Mouse (Mus musculus) kidney, adult 2 months (tissue): ENCODE results near the gene Olfr298. TPM values are rescaled to one million over a fixed set of nuclear protein-coding genes. Genes with fewer than 3 reads are reported as not detected.

Experiments
- DNase-seq: peaks from one replicate; pipeline ENCODE4 v3.0.0; 2021
- H3K27ac ChIP-seq: fragments of 200-500 bp; 2 replicates; pipeline ENCODE4 v1.5.1; 2012; ENCODE audit warnings: low read depth, low read length, control low read depth, inconsistent platforms; ENCODE audit not compliant: insufficient read depth
- H3K27me3 ChIP-seq: fragments of 200-500 bp; replicated peaks from 2 replicates; pipeline ENCODE4 v1.6.1; 2012; ENCODE audit warnings: mild to moderate bottlenecking, moderate library complexity, low read length, inconsistent platforms; ENCODE audit not compliant: control insufficient read depth, insufficient read depth
- H3K36me3 ChIP-seq: fragments of 200-500 bp; 2 replicates; pipeline ENCODE4 v1.6.1; 2012; ENCODE audit warnings: mild to moderate bottlenecking, moderate library complexity, low read length, inconsistent platforms; ENCODE audit not compliant: control insufficient read depth, insufficient read depth
- H3K4me1 ChIP-seq: fragments of 200-500 bp; 2 replicates; pipeline ENCODE4 v1.6.1; 2011; ENCODE audit warnings: low read length; ENCODE audit not compliant: control insufficient read depth, insufficient read depth
- H3K4me3 ChIP-seq: fragments of 200-500 bp; 2 replicates; pipeline ENCODE4 v1.5.1; 2011; ENCODE audit warnings: mild to moderate bottlenecking, low read depth, low read length, control low read depth; ENCODE audit not compliant: insufficient read depth
- CTCF ChIP-seq: fragments of 200-500 bp; conservative IDR thresholded peaks from 2 replicates; pipeline ENCODE4 v1.5.1; 2011; ENCODE audit warnings: low read depth, mild to moderate bottlenecking, control low read depth, low read length, moderate library complexity, mixed read lengths; ENCODE audit not compliant: insufficient read depth, insufficient read length
- POLR2A ChIP-seq: fragments of 200-500 bp; IDR thresholded peaks from one replicate; pipeline ENCODE4 v1.6.1; 2011; ENCODE audit warnings: low read depth, low read length, control low read depth
- WGBS: fragments of 180-500 bp; shearing (Covaris S2); methylation state at CpG from one replicate; pipeline ENCODE4 v1.1.7; 2018; 5-methylcytosine and 5-hydroxymethylcytosine counted together
- polyA plus RNA-seq: library from polyadenylated mRNA; depleted of rRNA; stranded (reverse); fragments of >200 nt; gene quantifications from 2 replicates; pipeline ENCODE4 v1.2.3, GENCODE M21; 2012; rRNA removed

Olfr298 gene
- polyA plus RNA-seq: not detected in 2 replicates

- H3K4me1 ChIP-seq: no peaks in the 10 kb centered on the region
- no peak within 1 kb of the TSS for H3K27ac ChIP-seq
- no peak for DNase-seq
- no peaks in the 10 kb centered on the region for H3K36me3 ChIP-seq
- H3K27me3 ChIP-seq: no peaks in the 10 kb centered on the region
- TF ChIP-seq POLR2A (no peak), CTCF (no peak)
- no peak within 1 kb of the TSS for H3K4me3 ChIP-seq
- WGBS: 83% methylated on average over 1 of the region's 1 CpGs
These were observed at the start of gene Olfr298 for GRCm38 (mm10) chr7:86492384-86492783. TSS of gene Olfr298 (minus strand) at chr7:86492484.

- Histone ChIP-seq H3K27me3 (no peaks in the 10 kb centered on the region), H3K4me3 (no peak within 1 kb of the TSS), H3K36me3 (no peaks in the 10 kb centered on the region), H3K4me1 (no peaks in the 10 kb centered on the region), H3K27ac (no peak within 1 kb of the TSS)
- no peak for TF ChIP-seq POLR2A
- TF ChIP-seq CTCF: no peak
- no peak for DNase-seq
These were observed 27.4 kb upstream of the Olfr298 start, which contains the start of gene Olfr297 for GRCm38 (mm10) chr7:86519668-86520067. TSS of gene Olfr297 (plus strand) at chr7:86519968.

- no peak within 1 kb of the TSS for H3K27ac ChIP-seq
- WGBS: 83% methylated on average over 1 of the region's 1 CpGs
- H3K27me3 ChIP-seq: no peaks in the 10 kb centered on the region
- no peaks in the 10 kb centered on the region for H3K4me1 ChIP-seq
- no peaks in the 10 kb centered on the region for H3K36me3 ChIP-seq
- no peak for DNase-seq
- no peak within 1 kb of the TSS for H3K4me3 ChIP-seq
- no peak for TF ChIP-seq CTCF
These were observed 32.7 kb downstream of the Olfr298 start, which contains the start of gene Olfr299 for GRCm38 (mm10) chr7:86459621-86460020. TSS of gene Olfr299 (plus strand) at chr7:86459921.

Other genes with a start within 250 kb of the Olfr298 start
- gene Vmn2r76, start 246.2 kb downstream of the Olfr298 start, polyA plus RNA-seq: not detected in 2 replicates
- gene Olfr310, start 215.3 kb downstream of the Olfr298 start, polyA plus RNA-seq: not detected in 2 replicates
- gene Olfr309, start 178.8 kb downstream of the Olfr298 start, polyA plus RNA-seq: not detected in 2 replicates
- gene Olfr308, start 166.9 kb downstream of the Olfr298 start, polyA plus RNA-seq: not detected in 2 replicates
- not detected in 2 replicates for gene Olfr307, start 154.9 kb downstream of the Olfr298 start, polyA plus RNA-seq
- not detected in 2 replicates for gene Olfr305, start 125.6 kb downstream of the Olfr298 start, polyA plus RNA-seq
- gene Olfr304, start 105.8 kb downstream of the Olfr298 start, polyA plus RNA-seq: not detected in 2 replicates
- gene Olfr303, start 94.7 kb downstream of the Olfr298 start, polyA plus RNA-seq: not detected in 2 replicates
- not detected in 2 replicates for gene Olfr301, start 88.6 kb downstream of the Olfr298 start, polyA plus RNA-seq
- not detected in 2 replicates for gene Olfr299, start 32.6 kb downstream of the Olfr298 start, polyA plus RNA-seq
- gene Olfr297, start 27.5 kb upstream of the Olfr298 start, polyA plus RNA-seq: not detected in 2 replicates
- not detected in 2 replicates for gene Olfr295, start 91.4 kb upstream of the Olfr298 start, polyA plus RNA-seq
- not detected in 2 replicates for gene Olfr294, start 124.2 kb upstream of the Olfr298 start, polyA plus RNA-seq
- not detected in 2 replicates for gene Olfr293, start 156.6 kb upstream of the Olfr298 start, polyA plus RNA-seq
- not detected in 2 replicates for gene Olfr292, start 195.8 kb upstream of the Olfr298 start, polyA plus RNA-seq